Mouse (Mus musculus) heart, postnatal 36 days (tissue): ENCODE data around the gene Naa30. TPM values are rescaled to one million over a fixed set of nuclear protein-coding genes. Genes with fewer than 3 reads are reported as not detected.
"Not testable (repeated sequence)": the region's sequence is repeated elsewhere in the genome, so short reads cannot be mapped to it uniquely, and the experiment has no call there.

ENCODE experiments used
- DNase-seq, 2 experiments: peaks; one replicate each; pipeline ENCODE4 v3.0.0; 2021 to 2022
- intact Hi-C: fragments of 180-260 bp; cut with DNase I; formaldehyde crosslinking; loops from one replicate; pipeline ENCODE4 v1.15.1; 2025
- total RNA-seq, 2 experiments: library from RNA; stranded (reverse); gene quantifications; 2 replicates each; pipeline ENCODE4 v1.2.3; 2021

Gene Naa30
- total RNA-seq, 2 experiments from 2014 or later, result 25.6 to 26.6 TPM

GRCm38 (mm10) chr14:49219466-49220022, 47.5 kb downstream of the Naa30 start:
- intact Hi-C loops, DNase-seq: not testable (repeated sequence)

GRCm38 (mm10) chr14:49221771-49222170, 49.7 kb downstream of the Naa30 start:
- no peak for DNase-seq
- intact Hi-C loops, result no loop called here

DNA sequence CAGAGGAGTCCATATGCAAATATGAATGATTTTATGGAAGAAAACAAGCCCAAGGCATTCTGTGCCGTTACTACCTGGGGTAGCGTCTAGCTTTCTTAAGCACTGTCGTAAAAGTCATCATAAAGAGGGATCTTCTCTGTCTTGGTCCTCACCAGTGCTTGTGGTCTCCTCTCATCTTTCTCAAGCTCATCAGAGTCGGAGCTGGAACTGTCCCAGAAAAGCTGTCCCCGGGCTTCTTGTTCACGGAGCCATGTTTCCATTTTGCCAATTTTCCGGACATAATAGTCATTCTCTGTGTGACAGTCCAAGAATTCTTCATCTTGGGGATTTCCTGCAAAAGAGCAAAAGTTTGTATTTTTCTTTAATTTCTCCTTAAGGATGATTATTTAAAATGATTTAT, 54.4 kb downstream of the Naa30 start:
- no peak for DNase-seq
- intact Hi-C loops, result no loop called here

- DNase-seq, result no peak
- intact Hi-C loops, result no loop called here
Observed at GRCm38 (mm10) chr14:49226986-49227385, 55.0 kb downstream of the Naa30 start.

DNA sequence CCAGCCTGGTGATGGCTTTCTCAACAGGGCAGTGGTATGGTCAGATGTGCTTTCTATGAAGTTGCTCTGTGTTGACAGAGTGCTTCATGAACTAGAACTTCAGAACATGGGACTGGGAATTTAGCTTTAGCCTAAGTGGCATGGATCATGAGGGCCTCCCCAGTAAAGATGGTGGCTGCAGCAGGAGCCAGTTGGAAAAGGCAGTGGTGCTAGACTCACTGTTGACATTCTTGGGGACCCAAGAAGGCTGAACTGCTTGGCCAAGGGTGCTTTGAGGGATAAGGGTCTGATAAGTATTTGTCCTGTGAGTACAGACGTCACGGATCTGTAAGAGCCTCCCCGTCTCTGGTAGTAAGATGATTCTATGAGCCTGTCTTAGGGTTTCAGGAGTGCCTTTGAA, 59.8 kb downstream of the Naa30 start:
- DNase-seq, result no peak
- intact Hi-C loops, result no loop called here

GRCm38 (mm10) chr14:49234788-49235515, 62.9 kb downstream of the Naa30 start:
- DNase-seq, result peak in 1 of 2 experiments; percentile 23
- intact Hi-C loops, result no loop called here

- DNase-seq, result peak; percentile 47 to 48
Observed at GRCm38 (mm10) chr14:49238206-49238605, 66.2 kb downstream of the Naa30 start.

More at GRCm38 (mm10) chr14:49238206-49238605, 66.2 kb downstream of the Naa30 start:
- intact Hi-C loops, result loop anchor here (1.0 to 2.0 kb wide), 3 partner anchors 302 to 547 kb away; no protein-coding TSS in a partner anchor

Other genes starting within 250 kb of the Naa30 start
- 10 to 100 TPM; 10.7 to 11.0 TPM for gene Ap5m1, start 106.1 kb upstream of the Naa30 start, total RNA-seq
- gene Exoc5, start 105.6 kb upstream of the Naa30 start, total RNA-seq, result 10 to 100 TPM; 18.8 to 20.2 TPM
- gene ccdc198, start 73.2 kb downstream of the Naa30 start, total RNA-seq, result not detected